Comparison of ENCODE assay signal across 18 mouse cellular contexts in the genomic region with DNA sequence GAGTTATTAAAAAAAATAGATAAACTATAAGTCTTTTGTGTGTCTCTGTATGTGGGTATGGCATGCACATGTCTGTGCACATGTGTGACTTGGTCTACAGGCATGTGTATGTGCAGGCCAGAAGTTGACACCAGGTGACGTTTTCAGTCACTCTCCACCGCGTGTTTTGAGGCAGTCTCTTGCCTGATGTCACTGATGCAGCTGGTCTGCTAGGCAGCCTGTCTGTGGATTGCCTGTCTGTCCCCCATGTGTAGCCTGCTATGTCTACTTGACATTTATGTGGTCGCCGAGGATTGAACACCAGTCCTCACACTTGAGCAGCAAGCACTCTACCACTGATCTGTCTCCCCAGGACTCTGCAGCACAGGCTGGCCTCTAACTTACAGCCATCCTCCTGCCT.
"Had no signal": no experiment of that assay in that cellular context is flagged by ENCODE, and none has a peak within 500 bp of the region (broad histone marks: within the 10 kb centered on the region; RNA-seq: fewer than 3 reads in every experiment).

No protein-coding gene starts in this region.

- ATAC-seq: intestine, embryonic 16.5 days; lung, postnatal 0 days; midbrain, embryonic 15.5 days had no signal

- H3K9me3 ChIP-seq: kidney, embryonic 15.5 days; limb, embryonic 12.5 days; liver, embryonic 15.5 days; megakaryocyte, embryonic 14.5 days; midbrain, embryonic 15.5 days; neural tube, embryonic 12.5 days; stomach, embryonic 15.5 days had no signal

- H3K27ac ChIP-seq: kidney, embryonic 15.5 days; limb, embryonic 12.5 days; liver, embryonic 15.5 days; midbrain, embryonic 15.5 days; neural tube, embryonic 12.5 days; stomach, embryonic 15.5 days had no signal

- H3K4me3 ChIP-seq: kidney, embryonic 15.5 days; limb, embryonic 12.5 days; liver, embryonic 15.5 days; megakaryocyte, embryonic 14.5 days; midbrain, embryonic 15.5 days; neural tube, embryonic 12.5 days; stomach, embryonic 15.5 days had no signal

- DNase-seq: kidney, adult 2 months; kidney, postnatal 25 days; layer of hippocampus, adult 9-11 months; layer of hippocampus, postnatal 36 days; lung, adult 2 months; lung, postnatal 4 days; right cerebral cortex, postnatal 4 days had no signal

- H3K4me2 ChIP-seq: kidney, embryonic 15.5 days; limb, embryonic 12.5 days; liver, embryonic 11.5 days; liver, embryonic 15.5 days; midbrain, embryonic 11.5 days; midbrain, embryonic 15.5 days; neural tube, embryonic 12.5 days; stomach, embryonic 15.5 days had no signal

- H3K27me3 ChIP-seq: kidney, embryonic 15.5 days; limb, embryonic 12.5 days; liver, embryonic 15.5 days; megakaryocyte, embryonic 14.5 days; midbrain, embryonic 15.5 days; neural tube, embryonic 12.5 days; stomach, embryonic 15.5 days had no signal

- H3K36me3 ChIP-seq: kidney, embryonic 15.5 days; midbrain, embryonic 15.5 days; neural tube, embryonic 12.5 days; stomach, embryonic 15.5 days had no signal

- H3K4me1 ChIP-seq: kidney, embryonic 15.5 days; limb, embryonic 12.5 days; liver, embryonic 15.5 days; midbrain, embryonic 15.5 days; neural tube, embryonic 12.5 days; stomach, embryonic 15.5 days had no signal

- H3K9ac ChIP-seq: kidney, embryonic 15.5 days; limb, embryonic 12.5 days; liver, embryonic 15.5 days; midbrain, embryonic 15.5 days; neural tube, embryonic 12.5 days; stomach, embryonic 15.5 days had no signal
